Mouse (Mus musculus) bone marrow, adult 2 months (tissue): Measurements from ENCODE around the gene Pde3a.

Experiments
- CTCF ChIP-seq: fragments of 200-500 bp; IDR thresholded peaks from 2 replicates; pipeline ENCODE4 v1.5.1; 2011; ENCODE audit warnings: low read length, control low read depth; ENCODE audit not compliant: control insufficient read depth, insufficient read depth
- POLR2A ChIP-seq: fragments of 200-500 bp; IDR thresholded peaks from 2 replicates; pipeline ENCODE4 v1.6.1; 2011; ENCODE audit warnings: low read depth, mild to moderate bottlenecking, control low read depth, low read length, borderline replicate concordance; ENCODE audit not compliant: control insufficient read depth

DNA sequence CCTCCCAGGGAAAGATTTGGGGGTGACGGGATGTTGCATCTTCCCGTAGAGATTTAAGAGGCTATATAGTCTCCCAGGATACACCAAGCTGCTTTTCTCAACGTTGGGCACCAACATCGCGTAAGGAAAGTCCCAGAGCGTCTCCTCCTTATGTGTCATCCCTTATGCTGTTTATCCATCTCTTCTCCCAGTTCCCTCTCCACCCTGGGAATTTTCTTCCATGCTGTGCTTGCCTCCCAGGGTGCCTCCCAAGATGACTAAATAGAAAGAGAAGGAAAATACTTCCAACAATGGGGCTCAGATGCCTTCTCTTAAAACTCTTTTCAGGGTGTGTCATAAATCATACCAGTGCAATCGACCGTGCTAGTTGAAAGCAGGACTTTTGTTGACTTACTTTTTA, 199.8 kb downstream of the Pde3a start:
- no peak for TF ChIP-seq POLR2A
- no peak for TF ChIP-seq CTCF
